Mouse (Mus musculus): ENCODE measurements around the gene Clec10a.

- TF ChIP-seq CTCF (IDR thresholded peaks at IDR 0.05; ENCODE audit: low read depth, low read length) (peak; percentile 19; the same call in 1 of the 2 replicates), POLR2A (IDR thresholded peaks at IDR 0.05; ENCODE audit: borderline replicate concordance, low read depth, low read length) (no peak)
Measured at GRCm38 (mm10) chr11:70172298-70172697, 16.3 kb downstream of the Clec10a start.

All from bone marrow macrophage, adult 2 months (primary cell).